Mouse (Mus musculus) heart, embryonic 11.5 days (tissue): ENCODE measurements at regions not wholly inside any gene's neighbourhood (a gene's known extent, or its start where the extent isn't known, plus 50 kb on each side); places are given as distances from the start of the nearest gene placed in this dataset.
A peak's percentile ranks its signal among the peaks of the same experiment; 100 is the strongest.

Experiments used
- ATAC-seq: fragments of 200-750 bp; cut with Nextera tagmentation; replicated peaks from 2 replicates; pipeline ENCODE4 v1.8.0; 2017; ENCODE audit warnings: moderate library complexity; ENCODE audit not compliant: insufficient number of reproducible peaks, low FRiP score, low TSS enrichment
- H3K27ac ChIP-seq: fragments of 300-500 bp; sonication (generic); 2 replicates; pipeline ENCODE4 v1.5.1; 2014; ENCODE audit warnings: mild to moderate bottlenecking, low read depth, low read length
- H3K27me3 ChIP-seq: fragments of 300-500 bp; sonication (generic); 2 replicates; pipeline ENCODE4 v1.6.1; 2014; ENCODE audit warnings: mild to moderate bottlenecking, low read length, mixed read lengths; ENCODE audit not compliant: control insufficient read depth, insufficient read depth
- H3K36me3 ChIP-seq: fragments of 300-500 bp; sonication (generic); 2 replicates; pipeline ENCODE4 v1.6.1; 2014; ENCODE audit warnings: mild to moderate bottlenecking, low read length, moderate library complexity, mixed read lengths; ENCODE audit not compliant: control insufficient read depth, insufficient read depth
- H3K4me1 ChIP-seq: fragments of 300-500 bp; sonication (generic); 2 replicates; pipeline ENCODE4 v1.6.1; 2014; ENCODE audit warnings: low read length; ENCODE audit not compliant: control insufficient read depth, insufficient read depth
- H3K4me2 ChIP-seq: fragments of 300-500 bp; sonication (generic); 2 replicates; pipeline ENCODE4 v1.6.1; 2014; ENCODE audit warnings: mild to moderate bottlenecking, moderate library complexity
- H3K4me3 ChIP-seq: fragments of 300-500 bp; sonication (generic); 2 replicates; pipeline ENCODE4 v1.5.1; 2014; ENCODE audit warnings: low read depth, low read length
- H3K9ac ChIP-seq: fragments of 300-500 bp; sonication (generic); 2 replicates; pipeline ENCODE4 v1.6.1; 2014; ENCODE audit warnings: mild to moderate bottlenecking, low read depth, low read length, moderate library complexity
- H3K9me3 ChIP-seq: fragments of 300-500 bp; sonication (generic); replicated peaks from 2 replicates; pipeline ENCODE4 v1.6.1; 2016; ENCODE audit warnings: low read length; ENCODE audit not compliant: control insufficient read depth
- WGBS: fragments of 180-500 bp; shearing (Covaris S2); extraction: QIAGEN DNeasy Blood & Tissue Kit; methylation state at CpG from one replicate; pipeline ENCODE4 v1.1.7; 2014; ENCODE audit not compliant: insufficient replicate concordance; 5-methylcytosine and 5-hydroxymethylcytosine counted together

DNA sequence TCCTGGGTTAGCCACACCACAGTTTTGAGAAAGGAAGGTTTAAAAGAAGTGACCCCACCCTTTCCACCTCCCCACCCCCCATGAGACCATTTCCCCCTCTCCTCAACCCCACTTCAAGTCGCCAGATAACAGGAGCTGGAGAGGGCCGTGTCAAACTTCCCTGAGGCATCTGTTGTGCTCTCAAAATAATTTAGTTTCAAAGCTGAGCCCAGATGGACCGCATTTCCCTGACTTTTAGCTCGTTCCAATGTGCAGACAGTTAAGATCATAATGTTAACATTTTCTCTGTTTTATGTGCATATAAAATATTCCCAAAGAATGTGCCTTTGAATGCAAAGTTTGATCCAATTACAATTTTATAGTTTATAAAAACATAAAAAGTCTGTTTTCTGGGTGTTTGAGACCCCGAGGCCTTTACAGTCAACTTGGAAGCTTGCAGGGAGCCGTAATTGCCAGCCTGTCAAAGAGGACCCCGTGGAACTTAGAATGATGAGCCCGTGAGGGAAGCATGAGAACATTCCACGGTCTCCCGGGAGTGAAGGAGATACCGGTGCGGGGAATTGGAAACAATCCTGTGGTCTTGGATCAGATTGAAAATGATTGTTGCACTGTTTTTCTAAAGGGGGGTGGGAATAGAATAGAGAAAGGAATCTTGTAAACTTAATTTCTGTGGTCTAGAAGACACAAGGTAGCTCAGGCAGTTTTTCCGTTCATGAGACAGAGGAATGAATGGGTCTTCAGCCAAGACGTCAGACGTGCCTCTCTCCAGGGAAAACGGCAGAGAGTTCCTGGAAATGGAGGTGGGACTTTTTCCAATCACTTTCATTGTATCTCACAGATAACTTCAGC, 903.3 kb downstream of the Mrps31 start:
- no peak overlapping the region for H3K27ac ChIP-seq
- ATAC-seq: no peak
- H3K4me3 ChIP-seq: no peak overlapping the region
- H3K9ac ChIP-seq: no peak overlapping the region
- H3K36me3 ChIP-seq: no peaks in the 10 kb centered on the region
- 0 out of 2 replicates have a peak, but pooled peaks cover 3% of the 10 kb centered on the region for H3K4me1 ChIP-seq
- no peaks in the 10 kb centered on the region; the same call in 1 of the 2 replicates for H3K9me3 ChIP-seq
- no peak overlapping the region for H3K4me2 ChIP-seq
- H3K27me3 ChIP-seq: no peaks in the 10 kb centered on the region
- 60% methylated on average over 16 of the region's 16 CpGs for WGBS

DNA sequence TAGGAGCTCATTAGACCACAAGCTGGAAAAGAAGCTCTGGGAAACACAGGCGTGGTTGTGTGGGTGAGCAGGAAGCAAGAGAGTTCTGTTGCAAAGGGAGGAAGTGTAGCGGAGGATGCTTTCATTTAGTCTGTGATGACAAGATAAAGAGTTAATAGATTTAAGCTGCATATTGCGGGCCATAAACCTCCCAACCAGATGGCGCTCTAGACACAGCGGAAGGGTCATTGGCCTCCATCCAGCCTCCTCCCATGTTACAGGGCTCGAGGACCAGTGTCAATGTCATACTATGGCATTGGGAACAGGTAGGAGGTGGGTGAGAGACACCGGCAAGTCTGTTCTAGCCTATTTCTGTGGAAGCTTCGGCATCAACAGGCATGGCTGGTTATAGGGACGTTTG, 908.4 kb downstream of the Mrps31 start:
- Histone ChIP-seq H3K27me3 (no peaks in the 10 kb centered on the region), H3K9ac (no peak overlapping the region), H3K27ac (no peak overlapping the region), H3K4me1 (no peaks in the 10 kb centered on the region), H3K4me2 (no peak overlapping the region), H3K9me3 (no peaks in the 10 kb centered on the region), H3K36me3 (no peaks in the 10 kb centered on the region), H3K4me3 (no peak overlapping the region)
- no peak for ATAC-seq
- WGBS: 59% methylated on average over 9 of the region's 9 CpGs

DNA sequence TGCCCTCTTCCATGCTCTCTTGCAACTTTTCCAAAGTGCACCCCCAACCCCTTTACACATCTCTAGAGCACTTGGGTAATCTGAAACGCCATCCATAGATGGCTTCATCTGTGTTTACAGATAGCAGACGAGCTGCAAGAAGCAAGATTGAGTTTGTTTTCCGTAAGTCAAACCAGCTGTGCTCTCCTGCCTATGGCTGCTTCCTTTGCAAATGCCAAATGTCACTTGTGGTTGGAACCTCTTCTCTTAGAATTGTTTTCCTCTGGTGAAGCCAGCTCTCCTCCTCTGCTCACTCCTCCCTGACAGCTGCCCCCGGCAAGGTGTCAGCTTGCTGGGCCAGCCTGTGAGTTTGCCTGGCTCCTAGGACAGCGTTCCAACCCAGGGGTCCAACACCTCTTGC, 910.0 kb downstream of the Mrps31 start:
- Histone ChIP-seq H3K4me2 (no peak overlapping the region), H3K4me1 (no peaks in the 10 kb centered on the region), H3K27me3 (no peaks in the 10 kb centered on the region), H3K27ac (no peak overlapping the region), H3K36me3 (no peaks in the 10 kb centered on the region), H3K9ac (no peak overlapping the region), H3K4me3 (no peak overlapping the region), H3K9me3 (no peaks in the 10 kb centered on the region)
- WGBS: 39% methylated on average over 5 of the region's 5 CpGs
- ATAC-seq: no peak

DNA sequence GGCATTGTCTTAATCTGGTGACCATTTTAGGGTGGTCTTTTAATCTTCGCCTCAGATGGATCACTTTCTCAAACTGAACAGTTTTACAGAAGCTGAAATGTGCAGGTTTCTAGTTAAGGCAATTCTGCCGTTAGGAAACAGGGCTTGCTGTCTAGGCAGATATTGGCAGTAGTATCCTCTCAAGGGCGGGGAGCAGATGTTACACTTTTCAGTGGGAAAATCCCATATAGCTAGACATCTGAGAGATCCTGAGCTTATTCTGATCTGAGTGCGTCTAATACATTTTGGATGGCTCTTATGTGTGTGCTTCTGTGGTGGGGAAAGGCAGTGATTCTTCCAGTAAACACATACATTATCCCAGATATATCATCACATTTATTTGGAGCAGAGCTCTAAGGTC, 916.1 kb downstream of the Mrps31 start:
- ATAC-seq: no peak
- Histone ChIP-seq H3K27ac (no peak overlapping the region), H3K27me3 (no peaks in the 10 kb centered on the region), H3K4me3 (no peak overlapping the region), H3K4me1 (no peaks in the 10 kb centered on the region), H3K9me3 (no peaks in the 10 kb centered on the region), H3K4me2 (no peak overlapping the region), H3K9ac (no peak overlapping the region), H3K36me3 (no peaks in the 10 kb centered on the region)
- 77% methylated on average over 4 of the region's 4 CpGs for WGBS

DNA sequence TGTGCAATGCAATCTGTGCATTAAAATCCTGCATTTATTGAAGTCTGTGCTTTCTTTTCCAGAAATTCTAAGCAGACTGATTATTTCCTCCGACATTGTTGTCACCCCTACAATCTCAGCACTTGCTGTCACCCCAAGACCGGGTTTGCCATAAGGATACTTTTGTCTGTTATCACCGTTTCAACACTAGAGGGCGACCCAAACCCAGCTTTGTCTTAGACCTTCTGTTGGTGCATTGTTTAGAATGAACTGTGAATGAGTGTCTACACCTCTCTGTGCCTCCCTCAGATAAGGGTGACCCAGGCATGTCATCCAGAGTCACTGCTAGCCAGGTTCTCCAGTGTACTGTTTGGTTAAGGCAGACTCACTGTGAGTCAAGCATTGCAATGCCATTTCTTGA, 933.0 kb downstream of the Mrps31 start:
- no peak overlapping the region for H3K27ac ChIP-seq
- H3K4me3 ChIP-seq: no peak overlapping the region
- H3K27me3 ChIP-seq: no peaks in the 10 kb centered on the region
- WGBS: 27% methylated on average over 4 of the region's 4 CpGs
- no peak overlapping the region for H3K4me2 ChIP-seq
- peaks cover 3% of the 10 kb centered on the region; the same call in 1 of the 2 replicates for H3K9me3 ChIP-seq
- no peak overlapping the region for H3K9ac ChIP-seq
- H3K4me1 ChIP-seq: no peaks in the 10 kb centered on the region
- no peak for ATAC-seq
- H3K36me3 ChIP-seq: no peaks in the 10 kb centered on the region

DNA sequence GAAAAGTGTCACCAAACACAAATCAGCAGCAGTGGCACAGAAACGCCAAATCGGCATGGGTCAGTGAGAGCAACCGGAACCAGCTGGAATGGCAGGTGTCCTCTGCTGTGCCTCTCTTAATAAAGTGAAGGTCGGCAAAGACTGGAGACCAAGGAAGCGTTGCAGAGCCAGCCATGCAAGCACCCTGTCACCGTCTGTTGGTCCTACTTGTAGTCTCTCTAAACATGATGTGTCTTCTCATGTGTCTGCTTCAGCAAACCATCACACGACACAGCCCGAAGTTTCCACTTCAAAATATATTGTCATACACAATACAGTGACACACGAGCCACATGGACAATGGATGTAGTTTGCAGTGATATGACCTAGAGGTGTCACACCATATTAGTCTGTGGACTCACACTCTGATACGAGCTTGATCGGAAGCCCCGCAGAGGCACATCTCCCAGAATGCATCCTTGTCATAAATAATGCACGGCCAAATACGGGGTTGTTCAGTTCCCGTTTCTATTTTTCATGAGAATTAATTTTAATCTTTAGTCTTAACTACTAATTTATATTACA, 940.3 kb downstream of the Mrps31 start:
- Histone ChIP-seq H3K36me3 (no peaks in the 10 kb centered on the region), H3K9me3 (no peaks in the 10 kb centered on the region), H3K4me1 (no peaks in the 10 kb centered on the region), H3K4me2 (no peak overlapping the region), H3K27me3 (no peaks in the 10 kb centered on the region), H3K27ac (no peak overlapping the region), H3K4me3 (no peak overlapping the region), H3K9ac (no peak overlapping the region)
- 82% methylated on average over 15 of the region's 15 CpGs for WGBS
- ATAC-seq: no peak

DNA sequence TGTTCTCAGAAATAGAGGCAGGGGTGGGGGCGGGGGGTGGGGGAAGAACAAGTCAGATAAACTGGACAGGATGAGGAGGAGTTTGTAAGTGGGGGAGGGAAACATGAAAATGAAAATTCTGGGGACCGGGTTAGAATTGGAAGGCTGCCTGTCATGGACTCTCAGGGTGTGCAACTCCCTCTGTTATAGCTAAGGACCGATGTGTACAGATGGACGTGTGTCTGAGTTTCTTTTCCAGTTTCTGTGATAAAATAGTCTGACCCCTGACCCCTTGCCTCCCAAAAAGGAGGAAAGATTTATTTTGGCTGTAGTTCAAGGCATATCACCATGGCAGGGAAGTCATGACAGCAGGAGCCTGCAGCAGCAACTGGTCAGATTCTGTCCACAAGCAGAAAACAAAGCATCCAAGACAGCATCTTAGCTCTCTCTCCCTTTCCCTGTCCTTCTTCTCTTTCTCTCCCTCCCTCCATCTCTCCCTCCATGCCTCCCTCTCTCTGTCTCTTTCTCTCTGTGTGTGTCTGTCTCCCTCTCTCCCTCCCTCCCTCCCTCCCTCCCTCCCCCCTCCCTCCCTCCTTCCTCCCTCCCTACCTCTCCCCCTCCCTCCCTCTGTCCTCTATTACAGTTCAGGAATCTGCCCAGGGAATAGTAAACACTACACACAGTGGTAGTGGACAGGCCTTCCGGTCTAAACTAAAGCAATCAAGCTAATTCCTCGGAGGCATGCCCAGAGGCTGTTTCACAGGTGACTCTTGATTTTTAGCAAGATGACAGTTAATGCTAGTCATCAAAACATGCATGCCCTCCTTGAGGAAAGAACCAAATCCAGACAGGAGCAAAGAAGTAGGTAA, 941.3 kb downstream of the Mrps31 start:
- 40% methylated on average over 6 of the region's 6 CpGs for WGBS
- Histone ChIP-seq H3K9me3 (no peaks in the 10 kb centered on the region), H3K9ac (no peak overlapping the region), H3K4me2 (peak overlapping the region; percentile 15; the same call in 1 of the 2 replicates), H3K4me1 (no peaks in the 10 kb centered on the region), H3K27ac (no peak overlapping the region), H3K27me3 (no peaks in the 10 kb centered on the region), H3K4me3 (no peak overlapping the region), H3K36me3 (no peaks in the 10 kb centered on the region)
- peak; percentile 39 for ATAC-seq

DNA sequence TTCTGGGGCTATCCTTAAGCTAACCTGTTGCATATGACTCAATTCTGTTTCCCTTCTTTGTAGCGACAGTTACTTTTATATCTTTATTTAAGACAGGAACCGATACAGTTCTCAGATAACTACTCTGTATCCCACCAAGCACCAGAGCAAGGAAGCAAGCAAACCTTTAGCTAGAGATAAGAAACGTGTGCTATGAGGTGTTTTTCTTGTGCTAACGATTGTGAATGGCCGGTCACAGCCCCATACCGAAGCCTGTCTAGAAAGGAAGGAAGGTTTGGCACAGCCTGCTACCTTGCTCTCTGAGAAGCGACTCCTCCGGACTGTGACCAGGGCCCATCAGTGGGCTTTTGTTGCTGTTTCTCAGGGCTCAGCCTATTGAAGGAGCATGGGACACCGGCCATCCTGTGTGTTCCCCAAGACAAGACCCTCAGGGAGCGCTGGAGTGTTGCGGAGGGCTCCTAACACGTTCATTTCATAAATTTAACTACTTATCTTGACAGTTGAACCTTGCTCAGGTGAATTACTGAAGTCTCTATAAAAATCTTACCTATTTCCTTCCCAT, 949.0 kb downstream of the Mrps31 start:
- H3K9me3 ChIP-seq: peaks cover 7% of the 10 kb centered on the region; the same call in 1 of the 2 replicates
- no peak overlapping the region for H3K4me2 ChIP-seq
- 0 out of 2 replicates have a peak, but pooled peaks cover 4% of the 10 kb centered on the region for H3K4me1 ChIP-seq
- no peaks in the 10 kb centered on the region for H3K36me3 ChIP-seq
- WGBS: 43% methylated on average over 12 of the region's 12 CpGs
- no peak overlapping the region for H3K9ac ChIP-seq
- no peak overlapping the region; the same call in 1 of the 2 replicates for H3K27ac ChIP-seq
- no peaks in the 10 kb centered on the region for H3K27me3 ChIP-seq
- no peak for ATAC-seq
- no peak overlapping the region for H3K4me3 ChIP-seq
